Mouse (Mus musculus) layer of hippocampus, adult 8-10 months (tissue): ENCODE data around the gene Ranbp6. TPM values are rescaled to one million over a fixed set of nuclear protein-coding genes. Genes with fewer than 3 reads are reported as not detected.

Experiments
- DNase-seq, 2 experiments: peaks; one replicate each; pipeline ENCODE4 v3.0.0; 2022; ENCODE audit warnings: low spot score in 2 of 2
- total RNA-seq, 4 experiments: library from RNA; stranded (reverse); gene quantifications; 2 replicates each; pipeline ENCODE4 v1.2.4; 2022

Gene Ranbp6
- total RNA-seq, 4 experiments from 2014 or later, result 30.7 to 40.1 (median 34.3) TPM

DNA sequence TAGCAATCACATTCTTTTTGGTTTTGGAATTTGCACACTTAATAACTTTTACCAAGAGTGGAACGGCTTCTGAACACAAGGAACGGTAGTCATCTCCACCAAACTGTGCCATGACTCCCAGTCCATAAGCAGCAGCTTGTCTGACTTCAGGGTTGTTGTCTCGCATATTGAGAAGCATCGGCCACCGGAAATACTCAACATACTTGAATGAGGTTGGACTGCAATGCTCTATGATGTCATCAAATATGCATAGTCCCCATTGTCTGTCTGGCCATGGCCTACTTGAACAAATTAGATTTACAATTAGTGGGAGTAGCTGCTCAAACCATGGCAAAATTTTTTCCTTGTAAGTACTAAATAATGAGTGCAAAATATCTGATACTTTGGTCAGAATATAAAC is 2.8 kb downstream of the Ranbp6 start:
- no peak for DNase-seq

DNA sequence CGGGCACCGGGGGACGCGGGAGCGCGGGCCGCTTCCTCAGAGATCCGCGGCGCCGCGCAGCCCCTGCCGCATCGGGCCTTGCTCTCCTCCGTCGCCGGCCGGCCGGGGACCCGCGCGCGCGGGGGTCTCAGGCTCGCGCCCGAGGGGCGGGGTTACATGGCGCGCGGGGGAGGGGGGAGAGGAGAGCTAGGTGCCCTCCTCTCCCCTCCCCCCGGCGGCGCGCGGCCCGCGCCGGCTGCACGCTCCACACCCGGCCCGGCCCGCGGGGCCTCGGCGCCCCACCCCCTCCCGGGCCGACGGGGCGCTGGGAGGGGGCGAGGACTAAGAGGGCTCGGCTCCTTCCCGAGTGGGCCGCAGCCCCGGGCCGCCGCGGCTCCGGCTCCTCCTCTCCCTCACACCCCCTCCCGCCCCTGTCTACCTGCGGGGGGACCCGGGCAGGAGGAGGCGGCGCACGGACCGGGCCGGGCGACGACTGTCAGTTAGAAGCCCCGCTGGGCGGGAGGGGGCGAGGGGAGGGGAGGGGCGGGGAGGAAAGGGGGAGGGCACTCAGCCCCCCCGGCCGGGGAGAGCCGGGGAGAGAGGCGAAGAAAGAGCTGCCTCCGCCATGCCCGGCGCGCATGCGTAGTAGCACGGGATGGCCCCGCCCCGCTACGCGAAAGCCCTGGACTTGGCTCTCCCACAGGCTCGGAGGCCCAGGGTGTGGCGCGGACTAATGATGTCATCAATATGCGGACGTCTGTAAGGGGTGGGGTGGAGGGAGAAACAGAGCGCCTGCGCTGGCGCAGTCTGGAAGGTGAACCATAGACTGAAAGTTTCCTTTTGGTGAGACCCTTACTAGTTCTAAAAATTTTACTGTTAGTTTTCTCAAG is 6.6 kb downstream of the Ranbp6 start, which contains the start of gene 9930021J03Rik:
TSS of gene 9930021J03Rik (minus strand) at position 73 of the 869 bp plus-strand sequence.
- DNase-seq, result peak; percentile 96 to 98

DNA sequence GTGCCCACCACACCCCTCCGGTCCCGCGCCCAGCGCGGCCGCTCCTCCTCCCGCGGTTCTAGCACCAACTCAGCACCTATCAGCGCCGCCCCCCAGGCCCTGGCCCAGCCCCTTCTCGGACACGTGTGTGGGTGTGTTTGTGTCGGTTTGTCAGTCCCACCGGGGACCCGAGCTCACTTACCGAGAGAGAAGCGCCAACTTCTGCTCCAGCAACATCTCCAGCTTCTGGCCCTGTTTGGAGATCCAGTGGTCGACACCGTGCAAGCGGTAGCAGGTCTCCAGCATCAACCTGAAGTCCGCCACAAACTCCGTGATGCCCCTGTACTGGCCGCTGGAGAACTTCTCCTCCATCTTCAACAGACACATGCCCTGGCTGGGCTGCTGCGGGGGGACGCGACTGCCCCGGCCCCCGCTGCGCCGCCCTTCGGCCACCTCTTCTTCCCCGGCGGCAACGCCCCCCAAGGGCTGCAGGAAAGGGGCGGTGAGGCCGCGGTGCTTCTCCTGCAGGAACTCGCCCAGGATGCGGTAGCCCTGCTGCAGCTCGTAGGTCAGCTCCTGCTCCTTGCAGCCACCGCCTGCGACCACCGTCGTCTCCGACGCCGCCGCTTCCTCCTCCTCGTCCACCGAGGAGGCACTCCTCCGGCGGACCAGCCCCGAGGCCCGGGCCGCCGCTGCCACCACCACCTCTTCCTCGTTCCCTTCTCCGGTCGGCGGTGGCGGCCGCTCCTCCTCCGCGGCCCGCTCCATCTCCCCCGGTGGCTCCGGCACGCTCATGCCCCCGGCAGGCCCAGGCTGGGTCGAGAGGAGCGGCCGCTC is 7.5 kb downstream of the Ranbp6 start:
- DNase-seq, result peak in 1 of 2 experiments; percentile 38

DNA sequence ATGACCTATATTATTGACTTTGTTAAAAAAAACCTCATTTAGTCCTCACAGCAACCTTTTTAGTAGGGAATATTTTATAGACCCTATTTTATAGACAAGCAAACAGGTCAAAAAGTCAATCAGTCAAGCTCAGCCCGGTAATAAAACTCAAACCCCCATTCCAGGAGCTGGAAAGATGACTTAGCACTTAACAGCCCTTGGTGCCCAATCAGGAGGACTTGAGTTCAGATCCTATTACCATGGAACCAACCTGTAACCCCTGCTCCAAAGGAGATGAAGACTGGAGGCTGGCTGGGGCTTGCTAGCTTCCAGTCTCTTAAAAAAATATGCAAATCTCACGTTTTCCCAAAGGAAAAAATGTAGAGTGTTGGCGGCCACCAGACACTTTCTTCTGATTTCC is 8.8 kb downstream of the Ranbp6 start:
- DNase-seq, result no peak

DNA sequence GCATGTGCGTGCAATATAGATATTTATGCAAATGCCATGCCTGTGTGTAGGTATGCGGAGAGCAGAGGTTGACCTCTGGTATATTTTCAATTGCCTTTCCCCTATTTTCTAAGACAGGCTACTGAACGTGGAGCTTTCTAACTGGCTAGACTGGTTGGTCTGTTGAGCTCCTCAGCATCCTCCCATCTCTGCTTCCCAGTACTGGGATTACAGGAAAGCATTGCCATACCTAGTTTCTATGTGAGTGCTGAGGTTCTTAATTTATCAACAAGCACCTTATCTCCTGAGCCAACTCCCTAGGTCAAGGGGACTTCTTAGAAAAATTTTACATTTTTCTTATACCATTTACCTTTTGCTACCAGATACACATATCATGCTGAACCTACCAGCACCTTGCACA is 15.4 kb downstream of the Ranbp6 start:
- no peak for DNase-seq

DNA sequence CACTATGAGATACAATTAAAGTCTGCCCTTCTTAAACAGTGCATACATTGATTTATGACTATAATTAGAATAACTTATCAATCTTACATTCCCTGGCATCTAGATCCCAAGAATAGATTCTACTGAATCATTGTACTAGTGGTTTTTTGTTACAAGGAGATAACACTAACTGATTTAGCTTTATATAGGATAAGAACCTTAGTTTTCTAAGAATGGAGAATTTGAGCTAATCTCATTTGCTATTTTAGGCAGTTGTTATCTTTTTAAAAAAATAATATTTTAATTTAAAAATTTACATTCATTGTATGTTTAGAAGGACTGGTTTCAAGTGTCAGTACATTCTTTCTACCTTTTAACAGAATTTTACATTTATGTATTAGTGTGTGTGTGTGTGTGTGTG is 24.8 kb downstream of the Ranbp6 start:
- DNase-seq, result no peak

DNA sequence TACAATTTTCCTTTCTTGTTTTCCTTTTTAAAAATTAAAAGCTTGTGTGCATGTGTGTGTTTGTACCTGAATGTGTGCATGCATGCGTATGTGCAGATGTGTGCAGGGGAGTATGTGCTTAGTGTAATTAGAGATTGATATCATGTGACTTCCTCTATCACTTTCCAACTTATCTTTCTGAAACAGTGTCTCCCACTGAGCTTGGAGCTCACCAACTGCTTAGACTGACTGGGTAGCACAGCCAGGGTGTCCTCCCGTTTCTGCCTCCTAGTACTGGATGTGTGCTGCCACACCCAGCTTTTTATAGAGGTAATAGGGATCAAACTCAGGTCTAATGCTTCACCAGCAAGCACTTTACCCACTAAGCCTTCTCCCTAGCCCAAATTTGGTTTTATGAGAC is 29.9 kb downstream of the Ranbp6 start:
- DNase-seq, result no peak

Other genes starting within 250 kb of the Ranbp6 start
- gene Ermp1, start 164.6 kb downstream of the Ranbp6 start, total RNA-seq, result 10 to 100 TPM; 50.4 to 55.2 (median 51.1) TPM
- under 1 TPM in 2 of 4 experiments, not detected in 2; 0.64 to 0.72 TPM for gene Mlana, start 115.2 kb downstream of the Ranbp6 start, total RNA-seq
- 10 to 100 TPM; 37.2 to 47.7 (median 42.8) TPM for gene 9930021J03Rik, start 7.0 kb downstream of the Ranbp6 start, total RNA-seq
- 100 to 1,000 TPM in 2 of 4 experiments, 10 to 100 TPM in 2; 73.4 to 112 (median 96.0) TPM for gene Il33, start 112.1 kb upstream of the Ranbp6 start, total RNA-seq
- gene Trpd52l3, start 190.8 kb upstream of the Ranbp6 start, total RNA-seq, result not detected
- gene Uhrf2, start 217.5 kb upstream of the Ranbp6 start, total RNA-seq, result 10 to 100 TPM; 53.8 to 80.4 (median 61.7) TPM